Mouse (Mus musculus): ENCODE results near the gene Armc6. TPM values are rescaled to one million over a fixed set of nuclear protein-coding genes. Genes with fewer than 3 reads are reported as not detected.

Gene Armc6
- 11.0 and 13.4 TPM in 2 replicates for polyA plus RNA-seq (2012; rRNA removed)

GRCm38 (mm10) chr8:70234080-70234780 lies at the start of gene Armc6, which contains the start of gene Sugp2:
TSS of gene Armc6 (minus strand) at chr8:70234466.
TSS of gene Sugp2 (plus strand) at chr8:70234226.

DNA sequence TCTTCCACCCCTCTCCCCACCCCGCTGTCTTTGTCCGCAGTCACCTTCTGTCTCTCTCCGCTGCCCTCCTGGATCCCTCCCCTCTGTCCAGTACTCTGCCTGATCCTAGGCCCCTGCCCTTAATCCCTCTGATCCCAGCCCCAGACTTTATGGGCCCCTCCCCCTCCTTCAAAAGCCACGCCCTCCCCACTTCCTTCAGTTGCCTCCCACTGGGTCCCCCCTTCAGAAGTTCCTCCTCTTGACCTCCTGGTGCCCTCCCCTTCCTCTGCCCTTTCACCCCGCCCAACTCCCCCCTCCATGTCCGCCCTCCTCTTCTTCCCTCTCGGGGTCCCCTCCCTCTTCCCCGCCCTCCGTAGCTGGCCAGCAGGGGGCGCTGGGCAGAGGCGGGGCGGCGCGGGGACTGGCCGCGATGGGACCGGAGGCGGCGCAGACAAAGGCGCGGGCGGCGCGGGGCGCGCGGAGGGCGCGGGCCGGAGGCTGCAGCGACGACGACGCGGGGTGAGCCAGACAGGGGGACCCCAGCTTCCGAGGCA lies 48.4 kb upstream of the Armc6 start, which contains the start of gene Homer3:
TSS of gene Homer3 (plus strand) at position 225 of the 533 bp plus-strand sequence.

GRCm38 (mm10) chr8:70212112-70213055 lies 21.9 kb downstream of the Armc6 start, which contains the start of gene Slc25a42:
TSS of gene Slc25a42 (minus strand) at chr8:70212305.

GRCm38 (mm10) chr8:70172043-70172681 lies 62.1 kb downstream of the Armc6 start, which contains the start of gene Tmem161a:
TSS of gene Tmem161a (plus strand) at chr8:70172356.

Other genes with a start within 250 kb of the Armc6 start
- 17.5 and 20.3 TPM in 2 replicates for gene Gatad2a, start 238.1 kb downstream of the Armc6 start, polyA plus RNA-seq (2012; rRNA removed)
- 17.2 and 19.6 TPM in 2 replicates for gene Mau2, start 191.7 kb downstream of the Armc6 start, polyA plus RNA-seq (2012; rRNA removed)
- 6.5 and 7.2 TPM in 2 replicates for gene Sugp1, start 191.7 kb downstream of the Armc6 start, polyA plus RNA-seq (2012; rRNA removed)
- gene Tm6sf2, start 161.5 kb downstream of the Armc6 start, polyA plus RNA-seq (2012; rRNA removed): 1.1 and 1.2 TPM in 2 replicates
- 0.05 TPM in 2 replicates for gene Hapln4, start 151.0 kb downstream of the Armc6 start, polyA plus RNA-seq (2012; rRNA removed)
- gene Ncan, start 113.6 kb downstream of the Armc6 start, polyA plus RNA-seq (2012; rRNA removed): 0.02 TPM in 1 of 2 replicates, not detected in the other
- 11.3 and 12.4 TPM in 2 replicates for gene Nr2c2ap, start 103.1 kb downstream of the Armc6 start, polyA plus RNA-seq (2012; rRNA removed)
- 4.6 and 5.4 TPM in 2 replicates for gene Rfxank, start 95.3 kb downstream of the Armc6 start, polyA plus RNA-seq (2012; rRNA removed)
- gene Borcs8, start 95.0 kb downstream of the Armc6 start, polyA plus RNA-seq (2012; rRNA removed): 23.9 and 27.1 TPM in 2 replicates
- 0.01 and 0.07 TPM in 2 replicates for gene Mef2b, start 94.8 kb downstream of the Armc6 start, polyA plus RNA-seq (2012; rRNA removed)
- gene Tmem161a, start 62.1 kb downstream of the Armc6 start, polyA plus RNA-seq (2012; rRNA removed): 29.4 and 31.9 TPM in 2 replicates
- gene Slc25a42, start 22.2 kb downstream of the Armc6 start, polyA plus RNA-seq (2012; rRNA removed): 12.0 and 13.6 TPM in 2 replicates
- gene Sugp2, start 240 bp downstream of the Armc6 start, polyA plus RNA-seq (2012; rRNA removed): 16.4 and 16.8 TPM in 2 replicates
- 5.7 and 6.2 TPM in 2 replicates for gene Homer3, start 48.4 kb upstream of the Armc6 start, polyA plus RNA-seq (2012; rRNA removed)
- gene Ddx49, start 68.0 kb upstream of the Armc6 start, polyA plus RNA-seq (2012; rRNA removed): 20.7 and 21.4 TPM in 2 replicates
- gene Cope, start 68.1 kb upstream of the Armc6 start, polyA plus RNA-seq (2012; rRNA removed): 126 and 139 TPM in 2 replicates
- gene Cers1, start 81.3 kb upstream of the Armc6 start, polyA plus RNA-seq (2012; rRNA removed): 0.09 and 0.14 TPM in 2 replicates
- 0.02 and 0.09 TPM in 2 replicates for gene Gdf1, start 95.4 kb upstream of the Armc6 start, polyA plus RNA-seq (2012; rRNA removed)
- 10.6 and 15.5 TPM in 2 replicates for gene Upf1, start 118.8 kb upstream of the Armc6 start, polyA plus RNA-seq (2012; rRNA removed)
- gene Comp, start 139.1 kb upstream of the Armc6 start, polyA plus RNA-seq (2012; rRNA removed): 0.36 and 0.40 TPM in 2 replicates
- gene Crtc1, start 205.1 kb upstream of the Armc6 start, polyA plus RNA-seq (2012; rRNA removed): 3.4 and 4.1 TPM in 2 replicates
- 5.5 and 6.0 TPM in 2 replicates for gene Klhl26, start 242.5 kb upstream of the Armc6 start, polyA plus RNA-seq (2012; rRNA removed)

All from liver, embryonic 14 days (tissue).